Mouse (Mus musculus) mesoderm, embryonic 11.5 days (tissue): ENCODE measurements around the gene A730015C16Rik.

Source experiments
- DNase-seq: peaks from one replicate; pipeline ENCODE4 v3.0.0-alpha.2; 2012; ENCODE audit warnings: low read depth, low spot score

A730015C16Rik gene

GRCm38 (mm10) chr4:108848505-108848848 is at the start of gene A730015C16Rik:
Gene A730015C16Rik, minus strand, starts transcription at chr4:108848619.
- DNase-seq, result peak; percentile 19

GRCm38 (mm10) chr4:108890876-108891275 is 42.5 kb upstream of the A730015C16Rik start:
- DNase-seq, result no peak

GRCm38 (mm10) chr4:108887456-108887855 is 39.0 kb upstream of the A730015C16Rik start:
- no peak for DNase-seq

- peak; percentile 43 for DNase-seq
Measured at GRCm38 (mm10) chr4:108883815-108884214, 35.4 kb upstream of the A730015C16Rik start.

GRCm38 (mm10) chr4:108878963-108879822 is 30.8 kb upstream of the A730015C16Rik start, which contains the start of gene Rab3b:
Gene Rab3b, plus strand, starts transcription at chr4:108879063.
- DNase-seq, result peak; percentile 57

GRCm38 (mm10) chr4:108877901-108878300 is 29.5 kb upstream of the A730015C16Rik start:
- DNase-seq, result no peak

- DNase-seq, result no peak
Measured at GRCm38 (mm10) chr4:108873746-108874145, 25.3 kb upstream of the A730015C16Rik start.

GRCm38 (mm10) chr4:108869730-108870374 is 21.4 kb upstream of the A730015C16Rik start:
- DNase-seq, result peak; percentile 90

GRCm38 (mm10) chr4:108866806-108867205 is 18.4 kb upstream of the A730015C16Rik start:
- no peak for DNase-seq

- peak; percentile 88 for DNase-seq
Measured at GRCm38 (mm10) chr4:108847715-108848504, 509 bp downstream of the A730015C16Rik start, which contains the start of gene Kti12. Gene Kti12, plus strand, starts transcription at chr4:108847785.

- no peak for DNase-seq
Measured at GRCm38 (mm10) chr4:108845824-108846569, 2.4 kb downstream of the A730015C16Rik start.

GRCm38 (mm10) chr4:108843336-108843735 is 5.1 kb downstream of the A730015C16Rik start:
- DNase-seq, result no peak

- no peak for DNase-seq
Measured at GRCm38 (mm10) chr4:108841920-108842578, 6.4 kb downstream of the A730015C16Rik start.

GRCm38 (mm10) chr4:108838031-108838430 is 10.4 kb downstream of the A730015C16Rik start:
- no peak for DNase-seq

GRCm38 (mm10) chr4:108835496-108835895 is 12.9 kb downstream of the A730015C16Rik start:
- no peak for DNase-seq

- no peak for DNase-seq
Measured at GRCm38 (mm10) chr4:108834971-108835311, 13.5 kb downstream of the A730015C16Rik start.

- DNase-seq, result peak; percentile 93
Measured at GRCm38 (mm10) chr4:108834115-108834970, 14.1 kb downstream of the A730015C16Rik start, which contains the start of gene Txndc12. Gene Txndc12, plus strand, starts transcription at chr4:108834601.

GRCm38 (mm10) chr4:108833828-108834114 is 14.6 kb downstream of the A730015C16Rik start:
- no peak for DNase-seq

- peak; percentile 96 for DNase-seq
Measured at GRCm38 (mm10) chr4:108832916-108833827, 15.2 kb downstream of the A730015C16Rik start, which contains the start of gene Btf3l4. Gene Btf3l4, minus strand, starts transcription at chr4:108833614.
